Mouse (Mus musculus) forebrain, embryonic 16.5 days (tissue): ENCODE results near the gene Il1f8. TPM values are rescaled to one million over a fixed set of nuclear protein-coding genes. Genes with fewer than 3 reads are reported as not detected.
"Not testable (repeated sequence)": the region's sequence is repeated elsewhere in the genome, so short reads cannot be mapped to it uniquely, and the experiment has no call there.

Experiments
- ATAC-seq: fragments of 200-750 bp; cut with Nextera tagmentation; 2 replicates; pipeline ENCODE4 v1.8.0; 2017; ENCODE audit warnings: mild to moderate bottlenecking, moderate library complexity
- H3K27ac ChIP-seq: fragments of 300-500 bp; sonication (generic); 2 replicates; pipeline ENCODE4 v1.5.1; 2014; ENCODE audit warnings: low read length, control low read depth
- H3K27me3 ChIP-seq: fragments of 300-500 bp; sonication (generic); replicated peaks from 2 replicates; pipeline ENCODE4 v1.6.1; 2014; ENCODE audit warnings: low read length; ENCODE audit not compliant: control insufficient read depth, insufficient read depth
- H3K36me3 ChIP-seq: fragments of 300-500 bp; sonication (generic); 2 replicates; pipeline ENCODE4 v1.6.1; 2014; ENCODE audit not compliant: control insufficient read depth, insufficient read depth
- H3K4me1 ChIP-seq: fragments of 300-500 bp; sonication (generic); replicated peaks from 2 replicates; pipeline ENCODE4 v1.6.1; 2014; ENCODE audit warnings: low read length; ENCODE audit not compliant: control insufficient read depth, insufficient read depth
- H3K4me2 ChIP-seq: fragments of 300-500 bp; sonication (generic); 2 replicates; pipeline ENCODE4 v1.6.1; 2014; ENCODE audit warnings: mild to moderate bottlenecking, low read length, control low read depth
- H3K4me3 ChIP-seq: fragments of 300-500 bp; sonication (generic); replicated peaks from 2 replicates; pipeline ENCODE4 v1.5.1; 2014; ENCODE audit warnings: mild to moderate bottlenecking, low read length, control low read depth
- H3K9ac ChIP-seq: fragments of 300-500 bp; sonication (generic); replicated peaks from 2 replicates; pipeline ENCODE4 v1.6.1; 2014; ENCODE audit warnings: low read depth, low read length, control low read depth
- H3K9me3 ChIP-seq: fragments of 300-500 bp; sonication (generic); 2 replicates; pipeline ENCODE4 v1.6.1; 2016; ENCODE audit warnings: low read length; ENCODE audit not compliant: control insufficient read depth
- whole genome bisulfite sequencing: fragments of 180-500 bp; shearing (Covaris S2); extraction: QIAGEN DNeasy Blood & Tissue Kit; methylation state at CpG from one replicate; pipeline ENCODE4 v1.1.7; 2014; 5-methylcytosine and 5-hydroxymethylcytosine counted together
- polyA plus RNA-seq: library from polyadenylated mRNA; unstranded; fragments of >200 nt; fragmentation: Nextera tagmentation; extraction: Ambion mirVana; gene quantifications from 2 replicates; pipeline ENCODE4 v1.2.1, GENCODE M21; 2015

Il1f8 gene
- polyA plus RNA-seq, result not detected in 2 replicates

GRCm38 (mm10) chr2:24152861-24153260, at the start of gene Il1f8:
Gene Il1f8 (plus strand): TSS chr2:24153161.
- no peaks in the 10 kb centered on the region for H3K9me3 ChIP-seq
- H3K36me3 ChIP-seq, result no peaks in the 10 kb centered on the region
- H3K4me3 ChIP-seq, result no peak within 1 kb of the TSS
- H3K4me2 ChIP-seq, result no peak within 1 kb of the TSS
- H3K4me1 ChIP-seq, result no peaks in the 10 kb centered on the region
- H3K27ac ChIP-seq, result no peak within 1 kb of the TSS
- H3K27me3 ChIP-seq, result no peaks in the 10 kb centered on the region
- no peak for ATAC-seq
- no peak within 1 kb of the TSS for H3K9ac ChIP-seq
- WGBS, result 91% methylated on average over 2 of the region's 2 CpGs

DNA sequence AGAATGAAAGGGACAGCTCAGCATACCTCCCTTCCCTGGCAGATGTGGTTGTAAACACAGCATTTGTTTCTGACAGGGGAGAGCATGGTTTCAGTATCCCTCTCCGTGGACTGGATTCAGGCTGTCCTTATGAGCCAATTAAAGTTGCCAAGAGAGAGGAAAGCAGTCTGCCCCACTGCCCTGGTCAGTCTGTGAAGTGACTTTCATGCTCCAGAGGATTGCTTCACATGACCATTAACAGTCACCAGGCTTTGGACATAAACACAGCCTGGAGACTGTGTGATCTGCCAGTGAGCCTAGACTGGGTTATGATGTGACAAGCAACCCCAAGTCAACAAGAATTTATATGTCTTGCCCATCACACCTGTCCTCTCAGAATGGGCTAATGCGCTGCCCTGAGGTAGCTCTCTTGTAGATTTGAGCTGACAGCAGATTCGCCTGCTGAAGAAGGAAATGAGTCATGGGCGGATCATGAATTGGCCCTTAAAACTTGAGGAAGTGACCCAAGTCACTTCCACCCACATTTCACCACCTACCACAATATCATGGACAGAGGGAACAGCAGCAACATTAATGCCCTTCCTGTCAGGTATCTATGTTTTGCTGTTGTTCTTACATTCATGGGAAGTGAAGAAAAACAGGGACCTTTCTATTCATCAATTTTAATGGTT, 49.2 kb upstream of the Il1f8 start:
- Histone ChIP-seq H3K9me3 (no peaks in the 10 kb centered on the region), H3K36me3 (no peaks in the 10 kb centered on the region), H3K27ac (no peak overlapping the region), H3K27me3 (no peaks in the 10 kb centered on the region), H3K4me1 (no peaks in the 10 kb centered on the region), H3K9ac (no peak overlapping the region), H3K4me3 (no peak overlapping the region), H3K4me2 (no peak overlapping the region)
- WGBS, result 83% methylated on average over 4 of the region's 4 CpGs
- no peak for ATAC-seq

DNA sequence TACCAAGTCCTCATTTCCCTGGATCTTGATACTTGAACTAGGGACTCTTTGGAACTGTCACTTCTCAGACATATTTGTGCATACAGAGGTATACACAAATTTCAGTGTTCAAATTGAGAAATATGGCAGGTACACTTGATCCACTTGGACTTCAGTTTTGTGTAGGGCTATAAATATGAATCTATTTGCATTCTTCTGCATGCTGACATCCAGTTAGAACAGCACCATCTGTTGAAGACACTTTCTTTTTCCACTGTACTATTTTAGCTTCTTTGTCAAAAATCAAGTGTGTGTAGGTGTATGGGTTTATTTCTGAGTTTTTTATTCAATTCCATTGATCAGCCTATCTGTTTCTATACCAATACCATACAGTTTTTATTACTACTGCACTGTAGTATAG, 43.9 kb upstream of the Il1f8 start:
- Histone ChIP-seq H3K27ac (no peak overlapping the region), H3K36me3 (no peaks in the 10 kb centered on the region), H3K9ac (no peak overlapping the region), H3K9me3 (no peaks in the 10 kb centered on the region), H3K4me1 (no peaks in the 10 kb centered on the region), H3K4me2 (no peak overlapping the region), H3K4me3 (no peak overlapping the region), H3K27me3 (no peaks in the 10 kb centered on the region)
- no peak for ATAC-seq

DNA sequence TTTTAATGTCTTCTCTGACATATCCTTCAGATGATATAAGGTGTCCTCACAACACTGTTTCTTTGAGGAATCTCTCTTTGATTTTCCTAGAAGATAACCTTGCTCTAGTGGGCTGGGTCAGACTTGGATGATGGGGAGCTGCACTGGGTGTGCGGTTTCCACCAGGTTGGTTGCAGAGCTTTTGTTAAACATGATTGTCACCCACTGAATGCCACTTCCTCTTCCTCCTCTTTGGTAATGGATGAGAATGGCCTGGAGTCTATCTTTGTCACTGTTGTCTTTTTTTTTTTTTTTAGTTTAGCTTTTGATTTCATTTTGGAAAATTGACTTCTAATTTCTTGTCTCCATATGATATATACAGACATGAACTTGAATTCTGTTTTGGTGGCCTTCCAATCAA, 18.6 kb upstream of the Il1f8 start:
- no peak overlapping the region for H3K4me3 ChIP-seq
- 83% methylated on average over 1 of the region's 1 CpGs for WGBS
- H3K27ac ChIP-seq, result no peak overlapping the region
- no peak overlapping the region for H3K9ac ChIP-seq
- no peak for ATAC-seq
- H3K4me1 ChIP-seq, result no peaks in the 10 kb centered on the region
- 0 out of 2 replicates have a peak, but pooled peaks cover 2% of the 10 kb centered on the region for H3K9me3 ChIP-seq
- no peak overlapping the region for H3K4me2 ChIP-seq
- no peaks in the 10 kb centered on the region for H3K27me3 ChIP-seq
- H3K36me3 ChIP-seq, result no peaks in the 10 kb centered on the region

DNA sequence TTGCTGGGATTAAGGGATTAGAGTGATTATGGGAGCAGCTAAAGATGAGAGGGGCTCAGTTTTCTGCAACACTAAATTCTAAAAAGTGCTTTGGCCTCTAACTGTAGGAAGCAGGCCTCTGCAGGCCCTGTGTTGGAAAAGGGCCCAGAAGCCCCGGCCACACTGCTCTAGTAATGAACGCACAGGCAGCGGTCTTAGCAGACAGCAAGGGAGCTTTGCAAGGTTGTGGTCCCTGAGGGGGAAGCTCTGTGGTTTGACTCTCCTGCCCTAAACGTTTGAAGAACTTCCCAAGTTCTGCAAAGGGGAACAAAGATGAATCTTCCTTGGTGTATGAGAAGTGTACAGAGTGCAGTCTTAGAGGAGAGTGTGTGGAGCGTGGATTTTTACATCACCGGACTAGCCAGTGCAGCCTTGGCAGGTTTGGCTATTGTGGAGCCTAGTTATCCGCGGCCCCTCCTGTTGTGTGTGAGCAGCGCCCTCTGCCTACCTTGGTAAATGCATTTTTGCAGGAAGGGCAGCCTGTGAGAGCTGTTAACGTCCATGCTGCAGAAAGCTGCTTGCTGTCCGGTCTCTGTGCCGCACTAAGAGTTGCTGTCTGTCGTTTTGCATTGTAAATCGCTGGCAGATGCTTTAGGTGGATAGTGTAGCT, 28.8 kb downstream of the Il1f8 start:
- not testable (repeated sequence) for H3K9me3 ChIP-seq, H3K27ac ChIP-seq, H3K4me3 ChIP-seq, H3K36me3 ChIP-seq, H3K9ac ChIP-seq, H3K27me3 ChIP-seq, H3K4me1 ChIP-seq
- H3K4me2 ChIP-seq, result peak overlapping the region; percentile 34
- WGBS, result 9% methylated on average over 14 of the region's 14 CpGs
- ATAC-seq, result peak; percentile 89

GRCm38 (mm10) chr2:24182423-24183147, 29.6 kb downstream of the Il1f8 start:
- not testable (repeated sequence) for H3K36me3 ChIP-seq, H3K9me3 ChIP-seq, H3K9ac ChIP-seq, H3K4me1 ChIP-seq, ATAC-seq, H3K27ac ChIP-seq, H3K4me2 ChIP-seq, H3K27me3 ChIP-seq, H3K4me3 ChIP-seq
- 59% methylated on average over 13 of the region's 13 CpGs for WGBS

DNA sequence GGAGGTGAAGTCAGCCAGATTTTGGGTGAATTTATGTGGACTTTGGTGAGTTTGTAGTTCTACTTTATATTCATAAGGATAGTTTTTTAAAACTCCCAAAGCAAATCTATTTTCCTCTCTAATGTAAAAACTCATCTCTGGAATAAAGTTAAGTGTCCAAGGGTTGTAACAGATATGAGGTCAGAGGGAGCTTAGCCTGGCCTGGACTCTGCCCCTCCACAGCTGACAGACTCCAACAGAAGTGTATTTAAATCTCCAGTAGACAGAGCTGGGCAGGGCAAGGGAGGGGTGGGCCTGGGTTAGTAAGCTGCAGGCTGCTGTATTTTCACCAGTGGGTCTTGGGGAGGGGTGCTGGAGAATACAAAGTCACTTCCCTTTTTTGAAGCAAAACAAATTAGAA, 31.1 kb downstream of the Il1f8 start:
- not testable (repeated sequence) for H3K4me2 ChIP-seq, H3K9ac ChIP-seq, H3K36me3 ChIP-seq, H3K4me3 ChIP-seq, H3K27ac ChIP-seq, H3K4me1 ChIP-seq, H3K27me3 ChIP-seq, ATAC-seq, H3K9me3 ChIP-seq

- no peaks in the 10 kb centered on the region for H3K36me3 ChIP-seq
- WGBS, result 96% methylated on average over 1 of the region's 1 CpGs
- no peak for ATAC-seq
- H3K4me3 ChIP-seq, result no peak within 1 kb of the TSS
- peaks cover 2% of the 10 kb centered on the region; the same call in 1 of the 2 replicates for H3K4me1 ChIP-seq
- no peak within 1 kb of the TSS for H3K27ac ChIP-seq
- H3K27me3 ChIP-seq, result no peaks in the 10 kb centered on the region
- H3K4me2 ChIP-seq, result no peak within 1 kb of the TSS
- H3K9ac ChIP-seq, result no peak within 1 kb of the TSS
- no peaks in the 10 kb centered on the region for H3K9me3 ChIP-seq
Measured at GRCm38 (mm10) chr2:24186176-24186575, 33.2 kb downstream of the Il1f8 start, which contains the start of gene Il1f9. Gene Il1f9 (plus strand): TSS chr2:24186476.

DNA sequence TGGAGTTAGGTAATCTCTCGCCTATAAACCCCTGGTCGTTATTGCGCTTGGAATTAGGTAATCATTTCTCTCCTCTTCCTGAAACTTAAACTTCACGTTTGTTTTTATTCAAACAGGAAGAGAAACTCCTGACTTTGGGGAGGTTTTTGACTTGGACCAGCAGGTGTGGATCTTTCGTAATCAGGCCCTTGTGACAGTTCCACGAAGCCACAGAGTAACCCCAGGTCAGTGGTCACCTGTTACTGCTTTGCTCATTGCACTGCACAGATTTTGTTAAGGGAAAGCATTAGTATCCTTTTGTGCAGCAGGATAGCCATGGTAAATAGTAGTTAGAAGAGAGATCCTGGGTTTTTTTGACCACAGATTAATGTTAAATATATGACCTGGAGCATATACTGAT, 34.6 kb downstream of the Il1f8 start:
- Histone ChIP-seq H3K27ac (no peak overlapping the region), H3K9ac (no peak overlapping the region), H3K36me3 (no peaks in the 10 kb centered on the region), H3K4me2 (no peak overlapping the region), H3K27me3 (no peaks in the 10 kb centered on the region), H3K4me3 (no peak overlapping the region), H3K9me3 (no peaks in the 10 kb centered on the region), H3K4me1 (no peaks in the 10 kb centered on the region)
- WGBS, result 82% methylated on average over 6 of the region's 6 CpGs
- ATAC-seq, result no peak
